Mouse (Mus musculus) midbrain, embryonic 16.5 days (tissue): Measurements from ENCODE around the gene Gltp. TPM values are rescaled to one million over a fixed set of nuclear protein-coding genes. Genes with fewer than 3 reads are reported as not detected.

Source experiments
- ATAC-seq: fragments of 200-750 bp; cut with Nextera tagmentation; 2 replicates; pipeline ENCODE4 v1.8.0; 2017; ENCODE audit warnings: moderate TSS enrichment
- H3K27ac ChIP-seq: fragments of 300-500 bp; sonication (generic); 2 replicates; pipeline ENCODE4 v1.5.1; 2014; ENCODE audit warnings: mild to moderate bottlenecking, low read length, mixed read lengths
- H3K27me3 ChIP-seq: fragments of 300-500 bp; sonication (generic); 2 replicates; pipeline ENCODE4 v1.6.1; 2014; ENCODE audit warnings: low read depth, low read length, mixed read lengths; ENCODE audit not compliant: control insufficient read depth, insufficient read depth
- H3K36me3 ChIP-seq: fragments of 300-500 bp; sonication (generic); 2 replicates; pipeline ENCODE4 v1.6.1; 2014; ENCODE audit warnings: mild to moderate bottlenecking, low read length, moderate library complexity, mixed read lengths; ENCODE audit not compliant: control insufficient read depth, insufficient read depth
- H3K4me1 ChIP-seq: fragments of 300-500 bp; sonication (generic); 2 replicates; pipeline ENCODE4 v1.6.1; 2014; ENCODE audit warnings: mild to moderate bottlenecking, low read length, mixed read lengths; ENCODE audit not compliant: control insufficient read depth, insufficient read depth
- H3K4me2 ChIP-seq: fragments of 300-500 bp; sonication (generic); 2 replicates; pipeline ENCODE4 v1.6.1; 2014; ENCODE audit warnings: mild to moderate bottlenecking, low read length, mixed read lengths
- H3K4me3 ChIP-seq: fragments of 300-500 bp; sonication (generic); 2 replicates; pipeline ENCODE4 v1.5.1; 2014; ENCODE audit warnings: low read depth, mild to moderate bottlenecking, low read length, moderate library complexity, mixed read lengths
- H3K9ac ChIP-seq: fragments of 300-500 bp; sonication (generic); 2 replicates; pipeline ENCODE4 v1.6.1; 2014; ENCODE audit warnings: low read depth, low read length, mixed read lengths
- H3K9me3 ChIP-seq: fragments of 300-500 bp; sonication (generic); replicated peaks from 2 replicates; pipeline ENCODE4 v1.6.1; 2014; ENCODE audit warnings: mild to moderate bottlenecking, low read length, mixed read lengths; ENCODE audit not compliant: control insufficient read depth, poor library complexity, severe bottlenecking
- WGBS: fragments of 180-500 bp; shearing (Covaris S2); extraction: QIAGEN DNeasy Blood & Tissue Kit; methylation state at CpG from one replicate; pipeline ENCODE4 v1.1.7; 2014; 5-methylcytosine and 5-hydroxymethylcytosine counted together
- microRNA-seq: library from miRNA; unstranded; fragments of <30 nt; microRNA quantifications from one replicate; pipeline ENCODE4, GENCODE M21; 2017
- polyA plus RNA-seq: library from polyadenylated mRNA; unstranded; fragments of >200 nt; fragmentation: Nextera tagmentation; extraction: Ambion mirVana; gene quantifications from 2 replicates; pipeline ENCODE4 v1.2.1, GENCODE M21; 2015

The Gltp gene
- polyA plus RNA-seq, 1 experiment from 2014 or later, result 39.4 TPM

DNA sequence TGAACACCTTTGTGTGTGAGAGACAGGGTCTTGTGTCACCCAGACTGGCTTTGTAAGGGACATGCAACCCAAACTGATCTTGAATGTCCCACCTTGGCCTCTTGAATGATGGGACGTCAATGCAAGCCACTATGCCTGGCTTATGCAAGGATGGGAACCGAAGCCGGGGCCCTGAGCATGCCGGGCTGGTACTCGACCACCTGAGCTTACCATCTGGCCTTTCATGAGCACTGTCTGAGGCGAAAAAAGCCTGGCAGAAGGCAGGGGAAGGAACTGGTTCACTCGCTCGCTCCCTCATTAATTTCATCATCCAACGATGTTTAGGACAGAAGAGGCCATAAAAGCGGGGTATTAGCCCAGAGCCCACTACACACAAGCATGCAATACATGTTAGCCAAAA lies 50.0 kb downstream of the Gltp start:
- 0 out of 2 replicates have a peak, but pooled peaks cover 3% of the 10 kb centered on the region for H3K4me1 ChIP-seq
- H3K27ac ChIP-seq, result no peak overlapping the region
- H3K4me2 ChIP-seq, result no peak overlapping the region
- no peak for ATAC-seq
- no peak overlapping the region for H3K9ac ChIP-seq
- no peak overlapping the region for H3K4me3 ChIP-seq
- 83% methylated on average over 10 of the region's 10 CpGs for WGBS
- H3K27me3 ChIP-seq, result peaks cover 3% of the 10 kb centered on the region; the same call in 1 of the 2 replicates
- H3K9me3 ChIP-seq, result no peaks in the 10 kb centered on the region
- H3K36me3 ChIP-seq, result no peaks in the 10 kb centered on the region

DNA sequence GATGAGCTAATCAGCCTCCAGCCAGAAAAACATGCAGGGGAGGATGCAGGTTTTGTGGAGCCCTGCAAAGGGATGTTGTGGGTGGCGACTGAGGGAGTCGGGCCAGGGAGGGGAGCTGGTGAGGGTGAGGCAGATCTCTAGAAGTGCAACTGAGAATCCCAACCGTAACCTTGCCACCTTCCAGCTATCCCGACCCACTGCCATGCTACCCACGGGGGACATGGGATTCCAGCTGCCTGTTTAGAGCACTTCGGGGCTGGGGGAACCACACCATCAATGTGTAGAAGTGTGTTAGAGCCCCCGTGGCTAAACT lies 51.2 kb downstream of the Gltp start:
- peaks cover 3% of the 10 kb centered on the region; the same call in 1 of the 2 replicates for H3K27me3 ChIP-seq
- peak overlapping the region; percentile 52 for H3K4me2 ChIP-seq
- peak overlapping the region; percentile 27; the same call in 1 of the 2 replicates for H3K4me3 ChIP-seq
- 23% methylated on average over 7 of the region's 7 CpGs for WGBS
- H3K9me3 ChIP-seq, result no peaks in the 10 kb centered on the region
- no peaks in the 10 kb centered on the region for H3K36me3 ChIP-seq
- H3K27ac ChIP-seq, result no peak overlapping the region
- ATAC-seq, result peak; percentile 46; the same call in 1 of the 2 replicates
- no peak overlapping the region for H3K9ac ChIP-seq
- 0 out of 2 replicates have a peak, but pooled peaks cover 3% of the 10 kb centered on the region for H3K4me1 ChIP-seq

DNA sequence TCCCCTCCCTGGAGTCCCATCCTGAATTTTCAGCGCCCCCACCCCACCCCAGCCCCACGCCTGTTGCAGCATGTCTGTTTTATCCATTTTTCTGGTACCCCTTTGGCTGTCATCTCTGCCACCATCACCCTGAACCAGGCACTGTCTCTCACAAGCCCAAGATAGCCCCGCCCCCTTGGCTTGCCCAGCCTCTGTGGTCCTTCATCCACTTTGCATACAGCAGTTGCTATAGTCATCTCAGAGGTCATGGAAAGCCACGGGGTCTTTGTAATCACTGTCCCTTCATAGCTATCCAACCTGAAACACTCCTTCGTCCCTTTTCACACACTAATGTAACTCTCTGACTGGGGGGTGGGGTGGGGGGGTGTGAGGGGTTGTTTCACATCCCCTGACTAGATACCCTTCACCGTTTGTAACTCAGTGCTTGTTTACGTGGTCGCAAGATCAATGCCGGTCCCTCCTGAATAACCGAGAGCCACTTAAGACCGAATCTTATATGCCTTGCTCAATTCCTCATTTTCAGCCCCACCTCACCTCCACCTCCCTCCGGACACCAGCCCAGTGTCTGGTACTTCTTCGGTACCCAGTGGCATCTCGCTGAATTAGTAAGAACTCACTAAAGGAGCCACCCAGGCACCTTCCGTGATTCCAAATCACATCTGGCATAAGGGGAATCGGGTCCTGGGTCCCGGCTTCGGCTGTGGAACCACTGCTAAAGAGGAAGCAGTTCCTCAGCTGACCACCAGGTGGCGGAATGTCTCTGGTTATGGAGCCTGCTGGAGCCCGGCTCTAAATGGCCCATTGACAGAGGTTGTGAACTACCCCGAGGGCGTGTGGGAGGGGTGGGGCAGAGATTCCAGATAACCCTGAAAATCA lies 51.8 kb downstream of the Gltp start:
- Histone ChIP-seq H3K9me3 (no peaks in the 10 kb centered on the region), H3K4me1 (0 out of 2 replicates have a peak, but pooled peaks cover 3% of the 10 kb centered on the region), H3K9ac (peak overlapping the region; percentile 59; the same call in 1 of the 2 replicates), H3K27me3 (peaks cover 3% of the 10 kb centered on the region; the same call in 1 of the 2 replicates), H3K4me2 (peak overlapping the region; percentile 52), H3K36me3 (no peaks in the 10 kb centered on the region), H3K27ac (no peak overlapping the region), H3K4me3 (peak overlapping the region; percentile 27; the same call in 1 of the 2 replicates)
- 14% methylated on average over 22 of the region's 22 CpGs for WGBS
- peak; percentile 82 for ATAC-seq

DNA sequence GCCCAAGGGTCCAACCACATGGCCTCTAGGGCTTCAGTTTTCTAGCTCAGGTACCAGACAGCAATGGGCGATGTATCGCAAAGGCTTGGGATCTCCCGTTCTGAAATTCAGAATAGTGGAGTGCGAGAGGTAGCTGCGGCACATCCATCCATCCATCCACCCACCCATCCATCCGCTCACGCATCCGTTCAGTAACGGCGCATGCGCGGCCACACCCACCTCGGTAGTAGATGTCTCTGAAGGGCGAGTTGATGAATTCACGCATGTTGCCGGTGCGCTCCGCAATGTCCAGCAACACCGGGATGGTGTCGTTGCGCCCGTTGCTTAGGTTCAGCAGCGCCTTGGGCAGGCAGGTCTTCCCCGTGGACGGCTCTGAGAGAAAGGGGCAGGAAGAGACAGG lies 54.7 kb downstream of the Gltp start:
- no peak for ATAC-seq
- H3K27me3 ChIP-seq, result peaks cover 3% of the 10 kb centered on the region; the same call in 1 of the 2 replicates
- H3K27ac ChIP-seq, result no peak overlapping the region
- no peaks in the 10 kb centered on the region for H3K36me3 ChIP-seq
- H3K9me3 ChIP-seq, result no peaks in the 10 kb centered on the region
- 0 out of 2 replicates have a peak, but pooled peaks cover 3% of the 10 kb centered on the region for H3K4me1 ChIP-seq
- H3K4me3 ChIP-seq, result no peak overlapping the region
- H3K9ac ChIP-seq, result no peak overlapping the region
- H3K4me2 ChIP-seq, result no peak overlapping the region
- 76% methylated on average over 25 of the region's 25 CpGs for WGBS

DNA sequence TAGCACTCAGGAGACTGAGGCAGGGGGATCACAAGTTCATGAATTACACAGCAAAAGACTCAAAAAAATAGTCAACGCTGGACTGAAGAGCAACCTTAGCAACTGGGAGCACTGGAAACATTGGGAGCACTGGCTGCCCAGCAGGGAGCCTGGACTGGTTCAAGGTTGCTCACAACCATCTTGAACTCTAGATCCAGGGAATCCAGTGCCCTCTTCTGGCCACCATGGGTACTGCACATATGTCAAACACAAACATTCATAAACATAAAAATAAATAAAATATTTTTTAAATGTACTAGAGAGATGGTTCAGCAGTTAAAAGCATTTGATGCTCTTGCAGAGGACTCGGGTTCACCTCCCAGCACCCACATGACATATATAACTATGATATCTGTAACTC lies 59.4 kb downstream of the Gltp start:
- Histone ChIP-seq H3K9me3 (no peaks in the 10 kb centered on the region), H3K9ac (no peak overlapping the region), H3K4me2 (no peak overlapping the region), H3K27me3 (no peaks in the 10 kb centered on the region), H3K36me3 (no peaks in the 10 kb centered on the region), H3K27ac (no peak overlapping the region), H3K4me3 (no peak overlapping the region), H3K4me1 (no peaks in the 10 kb centered on the region)
- WGBS, result 53% methylated on average over 2 of the region's 2 CpGs
- no peak for ATAC-seq

DNA sequence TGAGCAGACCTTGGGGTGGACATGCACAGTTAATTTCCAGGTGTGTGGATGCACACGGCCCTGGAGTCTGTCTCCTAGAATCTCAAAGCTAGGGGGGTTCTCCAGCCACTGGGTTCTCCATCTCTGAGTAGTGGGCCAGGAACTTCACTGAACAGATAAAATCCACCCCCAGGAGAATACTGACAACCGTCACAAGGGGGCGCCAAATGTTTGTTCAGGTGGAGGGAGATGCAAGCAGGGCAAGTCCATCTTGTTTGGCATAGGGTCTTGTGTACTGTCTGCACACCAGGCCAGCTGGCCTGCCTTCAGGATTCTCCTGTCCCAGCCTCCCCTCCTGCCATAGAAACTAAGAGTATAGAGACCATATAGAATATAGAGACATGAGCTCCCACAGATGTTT lies 65.2 kb downstream of the Gltp start:
- Histone ChIP-seq H3K27ac (no peak overlapping the region), H3K27me3 (no peaks in the 10 kb centered on the region), H3K9me3 (no peaks in the 10 kb centered on the region), H3K4me2 (no peak overlapping the region), H3K4me3 (no peak overlapping the region), H3K4me1 (no peaks in the 10 kb centered on the region), H3K9ac (no peak overlapping the region), H3K36me3 (no peaks in the 10 kb centered on the region)
- ATAC-seq, result no peak
- 22% methylated on average over 3 of the region's 3 CpGs for WGBS

DNA sequence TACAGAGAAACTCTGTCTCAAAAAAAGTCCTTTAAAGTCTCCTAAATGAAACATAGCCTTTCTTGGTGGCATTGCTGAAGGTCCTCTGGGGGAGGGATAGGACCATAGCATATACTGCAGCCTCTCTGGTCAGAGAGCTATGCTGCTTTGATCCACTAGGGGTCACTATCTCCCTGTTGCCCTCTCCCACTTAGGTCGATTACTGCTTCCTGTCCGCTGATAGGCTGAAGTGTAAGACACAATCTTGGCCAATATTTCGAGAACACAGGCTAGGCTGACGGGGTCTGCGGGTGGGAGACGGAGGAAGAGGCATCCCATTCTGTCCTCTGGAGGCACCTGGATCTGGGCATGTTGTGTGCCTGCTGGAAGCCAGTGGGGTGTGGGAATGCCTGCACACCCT lies 70.5 kb downstream of the Gltp start:
- Histone ChIP-seq H3K36me3 (no peaks in the 10 kb centered on the region), H3K4me1 (no peaks in the 10 kb centered on the region), H3K4me2 (no peak overlapping the region), H3K27me3 (no peaks in the 10 kb centered on the region), H3K27ac (no peak overlapping the region), H3K9me3 (no peaks in the 10 kb centered on the region), H3K9ac (no peak overlapping the region), H3K4me3 (no peak overlapping the region)
- 48% methylated on average over 6 of the region's 6 CpGs for WGBS
- no peak for ATAC-seq

Small RNA genes within 50 kb of the gene (microRNA-seq; reads per million reads assigned to microRNA genes)
- gene Mir7028, result not detected

Other genes starting within 250 kb of the Gltp start
- gene Mmab, start 246.9 kb downstream of the Gltp start, polyA plus RNA-seq, result 35.9 and 38.7 TPM in 2 replicates
- 72.6 and 77.0 TPM in 2 replicates for gene Mvk, start 246.7 kb downstream of the Gltp start, polyA plus RNA-seq
- gene Fam222a, start 123.0 kb downstream of the Gltp start, polyA plus RNA-seq, result 5.3 and 6.0 TPM in 2 replicates
- 1.3 and 1.9 TPM in 2 replicates for gene Trpv4, start 32.6 kb downstream of the Gltp start, polyA plus RNA-seq
- gene Tchp, start 16.8 kb upstream of the Gltp start, polyA plus RNA-seq, result 16.3 and 17.5 TPM in 2 replicates
- gene Ankrd13a, start 83.7 kb upstream of the Gltp start, polyA plus RNA-seq, result 24.3 and 29.0 TPM in 2 replicates
- gene Git2, start 84.5 kb upstream of the Gltp start, polyA plus RNA-seq, result 48.4 and 54.1 TPM in 2 replicates
- 272 and 306 TPM in 2 replicates for gene 1500011B03Rik, start 132.5 kb upstream of the Gltp start, polyA plus RNA-seq
- gene 4930519G04Rik, start 162.7 kb upstream of the Gltp start, polyA plus RNA-seq, result not detected in 2 replicates
- 3.1 and 3.7 TPM in 2 replicates for gene Gm9936, start 167.7 kb upstream of the Gltp start, polyA plus RNA-seq
- 2.8 and 3.1 TPM in 2 replicates for gene Oasl2, start 206.0 kb upstream of the Gltp start, polyA plus RNA-seq
- 0.40 TPM in 1 of 2 replicates, not detected in the other for gene Oasl1, start 232.3 kb upstream of the Gltp start, polyA plus RNA-seq